Mouse (Mus musculus): ENCODE measurements around the gene Disp2. TPM values are rescaled to one million over a fixed set of nuclear protein-coding genes. Genes with fewer than 3 reads are reported as not detected.

The Disp2 gene
- polyA plus RNA-seq, 1 experiment from 2014 or later = 0.60 TPM

GRCm38 (mm10) chr2:118775846-118776245, 3.7 kb upstream of the Disp2 start:
- peaks cover 11% of the 10 kb centered on the region for H3K4me1 ChIP-seq (replicated peaks; ENCODE audit: control insufficient read depth, insufficient read depth, low read length)
- H3K4me3 ChIP-seq (ENCODE audit: low read depth, low read length) = no peak overlapping the region
- ATAC-seq (replicated peaks; ENCODE audit: low FRiP score) (no peak), DNase-seq (ENCODE audit: low spot score) (no peak)
- H3K9me3 ChIP-seq (ENCODE audit: control insufficient read depth, low read length) = no peaks in the 10 kb centered on the region
- 74% methylated on average over 3 of the region's 4 CpGs for WGBS
- no peaks in the 10 kb centered on the region for H3K36me3 ChIP-seq (ENCODE audit: control insufficient read depth, insufficient read depth, low read length)
- peaks cover 6% of the 10 kb centered on the region; the same call in 1 of the 2 replicates for H3K27me3 ChIP-seq (replicated peaks; ENCODE audit: control insufficient read depth, insufficient read depth, low read length)
- H3K27ac ChIP-seq (ENCODE audit: low read depth, low read length) = no peak overlapping the region
- H3K4me2 ChIP-seq = no peak overlapping the region
- H3K9ac ChIP-seq (ENCODE audit: low read depth, low read length) = no peak overlapping the region

GRCm38 (mm10) chr2:118776295-118776694, 3.2 kb upstream of the Disp2 start:
- H3K9ac ChIP-seq (ENCODE audit: low read depth, low read length) = no peak overlapping the region
- DNase-seq (ENCODE audit: low spot score) (no peak), ATAC-seq (replicated peaks; ENCODE audit: low FRiP score) (no peak)
- H3K4me1 ChIP-seq (replicated peaks; ENCODE audit: control insufficient read depth, insufficient read depth, low read length) = peaks cover 11% of the 10 kb centered on the region
- WGBS = 69% methylated on average over 2 of the region's 2 CpGs
- H3K4me3 ChIP-seq (ENCODE audit: low read depth, low read length) = no peak overlapping the region
- H3K4me2 ChIP-seq = no peak overlapping the region
- H3K36me3 ChIP-seq (ENCODE audit: control insufficient read depth, insufficient read depth, low read length) = no peaks in the 10 kb centered on the region
- H3K27ac ChIP-seq (ENCODE audit: low read depth, low read length) = no peak overlapping the region
- H3K27me3 ChIP-seq (replicated peaks; ENCODE audit: control insufficient read depth, insufficient read depth, low read length) = peaks cover 6% of the 10 kb centered on the region; the same call in 1 of the 2 replicates
- no peaks in the 10 kb centered on the region for H3K9me3 ChIP-seq (ENCODE audit: control insufficient read depth, low read length)

- H3K4me1 ChIP-seq (replicated peaks; ENCODE audit: control insufficient read depth, insufficient read depth, low read length) = peaks cover 14% of the 10 kb centered on the region
- 65% methylated on average over 4 of the region's 4 CpGs for WGBS
- peaks cover 6% of the 10 kb centered on the region; the same call in 1 of the 2 replicates for H3K27me3 ChIP-seq (replicated peaks; ENCODE audit: control insufficient read depth, insufficient read depth, low read length)
- ATAC-seq (replicated peaks; ENCODE audit: low FRiP score) = no peak
- no peak overlapping the region for H3K27ac ChIP-seq (ENCODE audit: low read depth, low read length)
- DNase-seq (ENCODE audit: low spot score) = no peak
- H3K9me3 ChIP-seq (ENCODE audit: control insufficient read depth, low read length) = no peaks in the 10 kb centered on the region
- H3K9ac ChIP-seq (ENCODE audit: low read depth, low read length) = no peak overlapping the region
- H3K4me2 ChIP-seq = no peak overlapping the region
- no peak overlapping the region for H3K4me3 ChIP-seq (ENCODE audit: low read depth, low read length)
- H3K36me3 ChIP-seq (ENCODE audit: control insufficient read depth, insufficient read depth, low read length) = no peaks in the 10 kb centered on the region
Measured at GRCm38 (mm10) chr2:118778418-118778817, 1.1 kb upstream of the Disp2 start.

GRCm38 (mm10) chr2:118779065-118779464, 454 bp upstream of the Disp2 start:
- Histone ChIP-seq H3K9ac (ENCODE audit: low read depth, low read length) (no peak overlapping the region), H3K9me3 (ENCODE audit: control insufficient read depth, low read length) (no peaks in the 10 kb centered on the region), H3K27me3 (replicated peaks; ENCODE audit: control insufficient read depth, insufficient read depth, low read length) (peaks cover 6% of the 10 kb centered on the region; the same call in 1 of the 2 replicates), H3K27ac (ENCODE audit: low read depth, low read length) (no peak overlapping the region), H3K4me2 (peak overlapping the region; percentile 72), H3K4me1 (replicated peaks; ENCODE audit: control insufficient read depth, insufficient read depth, low read length) (peaks cover 14% of the 10 kb centered on the region), H3K36me3 (ENCODE audit: control insufficient read depth, insufficient read depth, low read length) (no peaks in the 10 kb centered on the region), H3K4me3 (ENCODE audit: low read depth, low read length) (peak overlapping the region; percentile 39)
- no peak for DNase-seq (ENCODE audit: low spot score)
- WGBS = 21% methylated on average over 10 of the region's 10 CpGs
- no peak for ATAC-seq (replicated peaks; ENCODE audit: low FRiP score)

- ATAC-seq (replicated peaks; ENCODE audit: low FRiP score) (no peak), DNase-seq (ENCODE audit: low spot score) (no peak)
- Histone ChIP-seq H3K4me1 (replicated peaks; ENCODE audit: control insufficient read depth, insufficient read depth, low read length) (peaks cover 14% of the 10 kb centered on the region), H3K4me2 (no peak overlapping the region), H3K4me3 (ENCODE audit: low read depth, low read length) (no peak overlapping the region), H3K27me3 (replicated peaks; ENCODE audit: control insufficient read depth, insufficient read depth, low read length) (peaks cover 6% of the 10 kb centered on the region; the same call in 1 of the 2 replicates), H3K36me3 (ENCODE audit: control insufficient read depth, insufficient read depth, low read length) (no peaks in the 10 kb centered on the region), H3K27ac (ENCODE audit: low read depth, low read length) (no peak overlapping the region), H3K9me3 (ENCODE audit: control insufficient read depth, low read length) (no peaks in the 10 kb centered on the region), H3K9ac (ENCODE audit: low read depth, low read length) (no peak overlapping the region)
- WGBS = 46% methylated on average over 1 of the region's 1 CpGs
Measured at GRCm38 (mm10) chr2:118781115-118781514, 1.6 kb downstream of the Disp2 start.

- Histone ChIP-seq H3K27me3 (replicated peaks; ENCODE audit: control insufficient read depth, insufficient read depth, low read length) (peaks cover 6% of the 10 kb centered on the region; the same call in 1 of the 2 replicates), H3K4me1 (replicated peaks; ENCODE audit: control insufficient read depth, insufficient read depth, low read length) (peaks cover 20% of the 10 kb centered on the region), H3K9ac (ENCODE audit: low read depth, low read length) (no peak overlapping the region), H3K36me3 (ENCODE audit: control insufficient read depth, insufficient read depth, low read length) (no peaks in the 10 kb centered on the region), H3K9me3 (ENCODE audit: control insufficient read depth, low read length) (no peaks in the 10 kb centered on the region), H3K4me3 (ENCODE audit: low read depth, low read length) (no peak overlapping the region), H3K4me2 (no peak overlapping the region), H3K27ac (ENCODE audit: low read depth, low read length) (no peak overlapping the region)
- 28% methylated on average over 4 of the region's 4 CpGs for WGBS
- DNase-seq (ENCODE audit: low spot score) (no peak), ATAC-seq (replicated peaks; ENCODE audit: low FRiP score) (no peak)
Measured at GRCm38 (mm10) chr2:118782303-118782702, 2.8 kb downstream of the Disp2 start.

GRCm38 (mm10) chr2:118783093-118783492, 3.6 kb downstream of the Disp2 start:
- 49% methylated on average over 5 of the region's 5 CpGs for WGBS
- no peak for DNase-seq (ENCODE audit: low spot score)
- Histone ChIP-seq H3K4me1 (replicated peaks; ENCODE audit: control insufficient read depth, insufficient read depth, low read length) (peaks cover 20% of the 10 kb centered on the region), H3K4me2 (no peak overlapping the region), H3K4me3 (ENCODE audit: low read depth, low read length) (no peak overlapping the region), H3K27me3 (replicated peaks; ENCODE audit: control insufficient read depth, insufficient read depth, low read length) (peaks cover 6% of the 10 kb centered on the region; the same call in 1 of the 2 replicates), H3K9ac (ENCODE audit: low read depth, low read length) (no peak overlapping the region), H3K27ac (ENCODE audit: low read depth, low read length) (no peak overlapping the region), H3K9me3 (ENCODE audit: control insufficient read depth, low read length) (no peaks in the 10 kb centered on the region), H3K36me3 (ENCODE audit: control insufficient read depth, insufficient read depth, low read length) (no peaks in the 10 kb centered on the region)
- no peak for ATAC-seq (replicated peaks; ENCODE audit: low FRiP score)

- Histone ChIP-seq H3K4me1 (replicated peaks; ENCODE audit: control insufficient read depth, insufficient read depth, low read length) (peaks cover 20% of the 10 kb centered on the region), H3K9me3 (ENCODE audit: control insufficient read depth, low read length) (no peaks in the 10 kb centered on the region), H3K36me3 (ENCODE audit: control insufficient read depth, insufficient read depth, low read length) (no peaks in the 10 kb centered on the region), H3K27me3 (replicated peaks; ENCODE audit: control insufficient read depth, insufficient read depth, low read length) (peaks cover 6% of the 10 kb centered on the region; the same call in 1 of the 2 replicates), H3K4me2 (no peak overlapping the region), H3K27ac (ENCODE audit: low read depth, low read length) (no peak overlapping the region), H3K4me3 (ENCODE audit: low read depth, low read length) (no peak overlapping the region), H3K9ac (ENCODE audit: low read depth, low read length) (no peak overlapping the region)
- no peak for DNase-seq (ENCODE audit: low spot score)
- 87% methylated on average over 7 of the region's 7 CpGs for WGBS
- no peak for ATAC-seq (replicated peaks; ENCODE audit: low FRiP score)
Measured at GRCm38 (mm10) chr2:118783663-118784062, 4.1 kb downstream of the Disp2 start.

- Histone ChIP-seq H3K4me3 (ENCODE audit: low read depth, low read length) (no peak overlapping the region), H3K36me3 (ENCODE audit: control insufficient read depth, insufficient read depth, low read length) (no peaks in the 10 kb centered on the region), H3K9me3 (ENCODE audit: control insufficient read depth, low read length) (no peaks in the 10 kb centered on the region), H3K27ac (ENCODE audit: low read depth, low read length) (no peak overlapping the region), H3K27me3 (replicated peaks; ENCODE audit: control insufficient read depth, insufficient read depth, low read length) (no peaks in the 10 kb centered on the region; the same call in 1 of the 2 replicates), H3K9ac (ENCODE audit: low read depth, low read length) (no peak overlapping the region), H3K4me1 (replicated peaks; ENCODE audit: control insufficient read depth, insufficient read depth, low read length) (peaks cover 15% of the 10 kb centered on the region), H3K4me2 (0 out of 2 replicates have a peak overlapping the region, but pooled peaks have one; percentile 2)
- no peak for DNase-seq (ENCODE audit: low spot score)
- WGBS = 43% methylated on average over 5 of the region's 5 CpGs
- ATAC-seq (replicated peaks; ENCODE audit: low FRiP score) = peak; percentile 60
Measured at GRCm38 (mm10) chr2:118786525-118786924, 7.0 kb downstream of the Disp2 start.

Data from liver, embryonic 11.5 days (tissue).